Comparison of ENCODE assay signal across 8 mouse cellular contexts in the genomic region with DNA sequence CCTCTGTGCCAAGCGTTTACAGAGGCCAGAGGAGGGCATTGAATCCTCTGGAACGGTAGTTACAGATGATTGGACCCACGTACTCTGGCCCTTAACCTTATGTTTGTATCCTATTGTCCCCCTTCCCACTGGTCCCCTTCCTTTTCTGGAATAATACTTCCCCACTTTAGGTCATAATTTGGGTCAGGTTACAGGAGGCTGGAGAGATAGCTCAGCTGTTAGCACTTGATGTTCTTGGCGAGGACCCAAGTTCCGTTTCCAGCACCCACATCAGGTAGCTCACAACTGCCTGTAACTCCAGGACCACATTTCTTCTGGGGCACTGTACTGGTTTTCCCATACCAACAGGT. TPM values are rescaled to one million over a fixed set of nuclear protein-coding genes. Genes with fewer than 3 reads are reported as not detected.
A peak's percentile ranks its signal among the peaks of the same experiment; 100 is the strongest.
DNase-seq lines count a peak whose midpoint lies in the region; ATAC-seq and TF ChIP-seq lines count a peak whose summit lies in the region.

No protein-coding gene starts in this region.

- H3K36me3 ChIP-seq in E14TG2a.4 (ENCODE audit: insufficient read depth, low read length), result peaks cover 24% of the 10 kb centered on the region
- H3K36me3 ChIP-seq in embryonic facial prominence, embryonic 13.5 days, result peaks cover 16% of the 10 kb centered on the region
- H3K36me3 ChIP-seq in limb, embryonic 15.5 days, result peaks cover 14% of the 10 kb centered on the region
- H3K36me3 ChIP-seq in neural tube, embryonic 14.5 days (ENCODE audit: control insufficient read depth, insufficient read depth, low read length), result peaks cover 2% of the 10 kb centered on the region; the same call in 1 of the 2 replicates

- H3K9ac ChIP-seq in embryonic facial prominence, embryonic 13.5 days, result peak overlapping the region; percentile 79
- peak overlapping the region; percentile 63; the same call in 1 of the 2 replicates for H3K9ac ChIP-seq in limb, embryonic 15.5 days
- peak overlapping the region; percentile 50; the same call in 1 of the 2 replicates for H3K9ac ChIP-seq in neural tube, embryonic 14.5 days (replicated peaks; ENCODE audit: low read depth, low read length)

- WGBS in embryonic facial prominence, embryonic 13.5 days, result 10% methylated on average over 5 of the region's 5 CpGs
- 8% methylated on average over 5 of the region's 5 CpGs for WGBS in limb, embryonic 15.5 days
- 18% methylated on average over 5 of the region's 5 CpGs for WGBS in neural tube, embryonic 14.5 days

- H3K9me3 ChIP-seq in E14TG2a.4 (ENCODE audit: low read length), result no peaks in the 10 kb centered on the region
- H3K9me3 ChIP-seq in embryonic facial prominence, embryonic 13.5 days, result no peaks in the 10 kb centered on the region
- no peaks in the 10 kb centered on the region for H3K9me3 ChIP-seq in limb, embryonic 15.5 days
- no peaks in the 10 kb centered on the region for H3K9me3 ChIP-seq in neural tube, embryonic 14.5 days (ENCODE audit: control insufficient read depth, low read length)

- TF ChIP-seq CTCF in E14TG2a.4 (conservative IDR thresholded peaks at IDR 0.05; ENCODE audit: low read length), result no peak

- H3K4me1 ChIP-seq in E14TG2a.4 (replicated peaks; ENCODE audit: low read depth, low read length), result peaks cover 19% of the 10 kb centered on the region
- peaks cover 12% of the 10 kb centered on the region for H3K4me1 ChIP-seq in embryonic facial prominence, embryonic 13.5 days
- H3K4me1 ChIP-seq in limb, embryonic 15.5 days, result peaks cover 17% of the 10 kb centered on the region
- peaks cover 9% of the 10 kb centered on the region for H3K4me1 ChIP-seq in neural tube, embryonic 14.5 days (ENCODE audit: control insufficient read depth, insufficient read depth, low read length)

- intact Hi-C loops in heart, postnatal 36 days (cut with DNase I), result loop anchor here (5.0 kb wide), 3 partner anchors 83 to 168 kb away; partner anchors contain the start of genes Ap1g1, Ist1 and Zfp821
- intact Hi-C loops in left cerebral cortex, postnatal 4 days (cut with DNase I), result no loop called here

- H3K4me2 ChIP-seq in embryonic facial prominence, embryonic 13.5 days, result peak overlapping the region; percentile 81
- peak overlapping the region; percentile 72 for H3K4me2 ChIP-seq in limb, embryonic 15.5 days
- peak overlapping the region; percentile 50 for H3K4me2 ChIP-seq in neural tube, embryonic 14.5 days (ENCODE audit: low read depth, low read length)

- H3K27me3 ChIP-seq in E14TG2a.4 (ENCODE audit: insufficient read depth, low read length), result 0 out of 2 replicates have a peak, but pooled peaks cover 2% of the 10 kb centered on the region
- H3K27me3 ChIP-seq in embryonic facial prominence, embryonic 13.5 days, result 0 out of 2 replicates have a peak, but pooled peaks cover 2% of the 10 kb centered on the region
- no peaks in the 10 kb centered on the region for H3K27me3 ChIP-seq in limb, embryonic 15.5 days
- no peaks in the 10 kb centered on the region for H3K27me3 ChIP-seq in neural tube, embryonic 14.5 days (ENCODE audit: control insufficient read depth, insufficient read depth, low read length)

- no peak for ATAC-seq in embryonic facial prominence, embryonic 13.5 days (ENCODE audit: insufficient number of reproducible peaks, insufficient read depth, low FRiP score, low TSS enrichment, low read depth)
- no peak for ATAC-seq in limb, embryonic 15.5 days (ENCODE audit: insufficient number of reproducible peaks, low FRiP score, low TSS enrichment, low read depth)
- ATAC-seq in neural tube, embryonic 14.5 days (ENCODE audit: low read depth), result no peak

- peak overlapping the region; percentile 92 for H3K4me3 ChIP-seq in E14TG2a.4 (replicated peaks; ENCODE audit: low read length)
- H3K4me3 ChIP-seq in embryonic facial prominence, embryonic 13.5 days, result peak overlapping the region; percentile 67
- peak overlapping the region; percentile 68 for H3K4me3 ChIP-seq in limb, embryonic 15.5 days
- H3K4me3 ChIP-seq in neural tube, embryonic 14.5 days (ENCODE audit: low read depth, low read length), result peak overlapping the region; percentile 53; the same call in 1 of the 2 replicates

- peak; percentile 74 for DNase-seq in 416B (ENCODE audit: low read depth)
- DNase-seq in heart, postnatal 36 days, result peak; percentile 26 to 27
- DNase-seq in left cerebral cortex, postnatal 4 days, result no peak
- DNase-seq in ovary, postnatal 36 days (ENCODE audit: low spot score), result no peak

- H3K27ac ChIP-seq in embryonic facial prominence, embryonic 13.5 days, result peak overlapping the region; percentile 98
- H3K27ac ChIP-seq in limb, embryonic 15.5 days, result peak overlapping the region; percentile 97
- peak overlapping the region; percentile 89 for H3K27ac ChIP-seq in neural tube, embryonic 14.5 days (ENCODE audit: low read depth, low read length)

RNA-seq across cellular contexts. Expression of gene Dhodh, which starts 0.7 kb away (rescaled TPM):
- 43.9 and 45.3 TPM in 2 replicates for polyA plus RNA-seq in embryonic facial prominence, embryonic 13.5 days (2015; fragmentation: Nextera tagmentation; extraction: Ambion mirVana)
- total RNA-seq in heart, postnatal 36 days (2021), result 10 to 100 TPM; 16.1 to 17.0 TPM
- 37.7 and 41.8 TPM in 2 replicates for polyA plus RNA-seq in limb, embryonic 15.5 days (2015; fragmentation: Nextera tagmentation; extraction: Ambion mirVana)
- 32.8 and 33.2 TPM in 2 replicates for polyA plus RNA-seq in neural tube, embryonic 14.5 days (2014; fragmentation: Nextera tagmentation; extraction: Ambion mirVana)
- 10 to 100 TPM; 19.0 to 19.9 TPM for total RNA-seq in left cerebral cortex, postnatal 4 days (2021)

RNA-seq across cellular contexts. Expression of gene Pkd1l3, which starts 5.2 kb away (rescaled TPM):
- 0.30 TPM in 1 of 2 replicates, not detected in the other for polyA plus RNA-seq in embryonic facial prominence, embryonic 13.5 days (2015; fragmentation: Nextera tagmentation; extraction: Ambion mirVana)
- not detected for total RNA-seq in heart, postnatal 36 days (2021)
- polyA plus RNA-seq in limb, embryonic 15.5 days (2015; fragmentation: Nextera tagmentation; extraction: Ambion mirVana), result 0.22 and 0.41 TPM in 2 replicates
- polyA plus RNA-seq in neural tube, embryonic 14.5 days (2014; fragmentation: Nextera tagmentation; extraction: Ambion mirVana), result 0.09 TPM in 1 of 2 replicates, not detected in the other
- under 1 TPM; 0.26 to 0.64 TPM for total RNA-seq in left cerebral cortex, postnatal 4 days (2021)

RNA-seq across cellular contexts. Expression of gene Hp, which starts 30.2 kb away (rescaled TPM):
- 0.41 and 2.5 TPM in 2 replicates for polyA plus RNA-seq in embryonic facial prominence, embryonic 13.5 days (2015; fragmentation: Nextera tagmentation; extraction: Ambion mirVana)
- 1 to 10 TPM; 4.2 to 6.4 TPM for total RNA-seq in heart, postnatal 36 days (2021)
- polyA plus RNA-seq in limb, embryonic 15.5 days (2015; fragmentation: Nextera tagmentation; extraction: Ambion mirVana), result 4.0 and 4.6 TPM in 2 replicates
- 0.19 TPM in 1 of 2 replicates, not detected in the other for polyA plus RNA-seq in neural tube, embryonic 14.5 days (2014; fragmentation: Nextera tagmentation; extraction: Ambion mirVana)
- under 1 TPM in 1 of 2 experiments, not detected in 1; 0.60 TPM for total RNA-seq in left cerebral cortex, postnatal 4 days (2021)

RNA-seq across cellular contexts. Expression of gene Txnl4b, which starts 43.4 kb away (rescaled TPM):
- polyA plus RNA-seq in embryonic facial prominence, embryonic 13.5 days (2015; fragmentation: Nextera tagmentation; extraction: Ambion mirVana), result 25.8 and 26.5 TPM in 2 replicates
- total RNA-seq in heart, postnatal 36 days (2021), result 1 to 10 TPM; 4.2 to 4.8 TPM
- polyA plus RNA-seq in limb, embryonic 15.5 days (2015; fragmentation: Nextera tagmentation; extraction: Ambion mirVana), result 22.0 and 23.8 TPM in 2 replicates
- 31.9 TPM in 2 replicates for polyA plus RNA-seq in neural tube, embryonic 14.5 days (2014; fragmentation: Nextera tagmentation; extraction: Ambion mirVana)
- total RNA-seq in left cerebral cortex, postnatal 4 days (2021), result 1 to 10 TPM; 8.7 to 9.2 TPM

RNA-seq across cellular contexts. Expression of gene Dhx38, which starts 43.5 kb away (rescaled TPM):
- 25.3 and 26.5 TPM in 2 replicates for polyA plus RNA-seq in embryonic facial prominence, embryonic 13.5 days (2015; fragmentation: Nextera tagmentation; extraction: Ambion mirVana)
- 10 to 100 TPM; 12.3 to 12.6 TPM for total RNA-seq in heart, postnatal 36 days (2021)
- polyA plus RNA-seq in limb, embryonic 15.5 days (2015; fragmentation: Nextera tagmentation; extraction: Ambion mirVana), result 22.4 TPM in 2 replicates
- polyA plus RNA-seq in neural tube, embryonic 14.5 days (2014; fragmentation: Nextera tagmentation; extraction: Ambion mirVana), result 12.1 and 16.3 TPM in 2 replicates
- total RNA-seq in left cerebral cortex, postnatal 4 days (2021), result 10 to 100 TPM; 25.9 to 26.6 TPM

Comparison
In these comparisons a context has a peak if more than half of its experiments do, and no peak if none do; other contexts are left out.
1. DNase-seq: peak in 416B (single experiment) and heart, postnatal 36 days (2 of 2); none in left cerebral cortex, postnatal 4 days (single experiment) and ovary, postnatal 36 days (single experiment).
2. Peak in every context shown above with its lines, with median percentiles within 50 percentile points of each other: H3K4me3 ChIP-seq, H3K27ac ChIP-seq, H3K4me2 ChIP-seq and H3K9ac ChIP-seq.